Mouse (Mus musculus): ENCODE data around the gene Pilrb2. TPM values are rescaled to one million over a fixed set of nuclear protein-coding genes. Genes with fewer than 3 reads are reported as not detected.

The Pilrb2 gene
- total RNA-seq, 2 experiments from 2014 or later: 0.28 to 0.54 TPM

GRCm38 (mm10) chr5:137831506-137831905, 40.1 kb downstream of the Pilrb2 start:
- no peak for DNase-seq

DNA sequence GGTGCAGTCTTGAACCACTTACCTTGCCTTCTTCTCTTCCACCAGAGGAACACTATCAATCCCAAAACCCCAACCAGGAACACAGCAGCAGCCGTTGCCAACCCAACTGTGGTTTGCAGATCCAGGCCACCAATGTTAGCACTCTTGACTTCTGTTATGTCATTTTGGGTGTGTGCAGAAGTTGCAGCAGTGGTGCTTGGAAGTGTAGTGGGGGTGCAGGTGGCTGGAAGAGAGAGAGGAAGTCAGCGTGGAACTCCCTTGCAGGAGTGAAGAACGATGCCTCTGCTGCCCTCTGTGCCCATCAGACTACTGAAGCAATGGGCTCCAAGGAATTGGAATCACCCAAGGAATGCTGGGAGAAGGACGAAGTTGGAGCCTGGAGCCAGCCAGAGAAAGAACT, 40.5 kb downstream of the Pilrb2 start:
- no peak for DNase-seq

- DNase-seq: no peak
Observed at GRCm38 (mm10) chr5:137830238-137830637, 41.4 kb downstream of the Pilrb2 start.

GRCm38 (mm10) chr5:137828694-137829093, 42.9 kb downstream of the Pilrb2 start:
- no peak for DNase-seq

DNA sequence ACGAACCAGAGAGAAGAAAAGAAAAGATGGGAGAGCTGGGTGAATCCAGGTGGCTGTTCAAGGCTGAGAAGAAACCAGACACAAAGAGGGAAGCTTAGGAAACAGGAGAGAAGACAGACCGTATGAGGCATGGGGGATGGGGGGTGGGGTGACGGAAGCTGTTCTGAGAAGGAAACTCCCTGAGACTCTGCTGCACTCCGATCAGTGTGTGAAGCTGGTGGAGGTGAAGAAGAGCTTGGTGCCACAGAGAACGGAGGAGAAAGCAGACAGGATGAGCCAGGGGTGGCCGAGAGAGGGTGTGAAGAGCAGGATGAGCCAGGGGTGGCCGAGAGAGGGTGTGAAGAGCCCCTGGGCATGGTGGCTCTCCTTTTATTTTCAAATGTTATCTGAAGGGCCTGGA, 45.2 kb downstream of the Pilrb2 start:
- no peak for DNase-seq

DNA sequence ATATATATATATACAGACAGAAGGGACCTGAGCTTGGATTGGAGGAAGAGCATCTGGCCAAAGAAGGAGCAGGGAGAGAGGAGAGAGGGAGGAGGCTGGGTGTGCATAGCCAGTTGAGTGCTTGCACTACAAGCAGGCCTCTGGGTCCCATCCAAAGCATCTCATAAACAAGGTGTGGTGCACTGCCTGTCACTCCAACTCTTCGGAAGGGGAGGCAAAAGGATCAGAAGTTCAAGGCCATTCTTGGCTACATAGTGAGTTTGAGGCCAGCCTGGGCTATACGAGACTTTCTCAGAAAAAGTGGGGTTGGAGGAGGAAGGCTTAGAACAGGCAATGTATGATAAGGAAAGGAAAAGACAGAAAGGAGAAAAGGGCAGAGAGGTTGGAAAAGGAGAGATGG, 45.6 kb downstream of the Pilrb2 start:
- DNase-seq: no peak

GRCm38 (mm10) chr5:137825030-137825429, 46.6 kb downstream of the Pilrb2 start:
- no peak for DNase-seq

DNA sequence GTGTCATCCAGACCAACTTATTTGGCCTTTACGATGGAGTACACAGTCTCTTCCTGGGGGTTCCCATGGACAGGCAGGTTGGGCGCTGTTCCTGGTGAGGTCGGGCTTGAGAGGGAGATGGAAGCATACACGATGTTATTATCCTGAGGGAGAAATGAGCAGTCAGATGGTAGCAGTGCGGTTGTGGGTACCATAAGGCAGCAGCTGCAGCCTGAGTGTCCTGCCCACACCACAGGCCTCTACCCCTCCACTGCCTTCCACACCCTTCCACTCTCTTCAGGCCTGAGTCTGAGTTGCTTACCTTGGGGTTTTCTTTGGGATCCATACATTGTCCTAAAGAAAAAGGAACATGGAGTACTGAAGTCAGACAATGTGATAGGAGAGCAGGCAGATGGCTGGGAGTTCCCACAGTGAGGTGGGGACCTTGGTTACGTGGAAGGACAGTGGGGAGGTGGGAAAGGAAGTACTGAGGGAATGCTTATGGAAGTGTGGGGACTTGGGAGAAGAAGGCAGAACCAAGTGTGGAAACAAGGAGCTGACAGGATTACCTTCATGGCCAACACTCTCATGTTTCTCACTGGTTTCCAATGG, 48.1 kb downstream of the Pilrb2 start:
- DNase-seq: no peak

DNA sequence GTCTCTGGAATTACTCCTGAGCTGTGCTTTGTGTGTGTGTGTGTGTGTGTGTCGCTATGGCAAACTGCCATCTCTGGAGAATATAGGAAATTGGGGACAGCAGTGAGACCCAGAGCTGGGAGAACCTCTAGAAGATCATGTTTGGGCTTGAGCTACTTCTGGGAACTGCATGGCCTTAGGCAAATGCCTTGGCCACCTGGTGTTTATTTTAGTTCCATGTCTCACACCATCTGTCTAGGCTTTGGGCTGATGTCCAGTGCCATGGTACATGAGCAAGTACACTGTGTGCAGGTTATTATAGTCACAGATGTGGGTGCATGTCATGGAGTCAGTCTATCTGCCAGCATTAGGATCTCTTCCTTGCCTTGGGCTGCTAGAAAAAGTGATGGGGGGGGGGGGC, 49.0 kb downstream of the Pilrb2 start:
- no peak for DNase-seq

DNA sequence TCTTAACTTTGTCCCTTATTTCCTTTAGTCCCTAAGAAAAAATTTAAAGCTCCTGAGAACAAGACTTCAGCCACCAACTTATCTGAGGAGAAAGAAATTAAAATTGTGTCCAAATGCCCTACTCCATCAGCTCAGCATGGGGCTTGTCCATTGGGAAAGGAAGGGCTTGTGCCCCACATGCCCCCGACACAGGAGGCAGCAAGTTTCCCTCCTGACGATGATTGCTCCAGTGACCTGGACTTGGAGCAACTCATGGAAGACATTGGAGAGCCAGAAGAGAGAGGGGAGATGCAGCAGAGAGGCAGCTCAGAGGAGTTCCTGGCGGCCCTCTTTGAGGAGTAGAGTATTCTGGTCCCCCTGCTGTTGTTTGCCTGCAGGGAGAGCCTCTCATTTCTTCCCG, 49.5 kb downstream of the Pilrb2 start:
- DNase-seq: no peak

DNA sequence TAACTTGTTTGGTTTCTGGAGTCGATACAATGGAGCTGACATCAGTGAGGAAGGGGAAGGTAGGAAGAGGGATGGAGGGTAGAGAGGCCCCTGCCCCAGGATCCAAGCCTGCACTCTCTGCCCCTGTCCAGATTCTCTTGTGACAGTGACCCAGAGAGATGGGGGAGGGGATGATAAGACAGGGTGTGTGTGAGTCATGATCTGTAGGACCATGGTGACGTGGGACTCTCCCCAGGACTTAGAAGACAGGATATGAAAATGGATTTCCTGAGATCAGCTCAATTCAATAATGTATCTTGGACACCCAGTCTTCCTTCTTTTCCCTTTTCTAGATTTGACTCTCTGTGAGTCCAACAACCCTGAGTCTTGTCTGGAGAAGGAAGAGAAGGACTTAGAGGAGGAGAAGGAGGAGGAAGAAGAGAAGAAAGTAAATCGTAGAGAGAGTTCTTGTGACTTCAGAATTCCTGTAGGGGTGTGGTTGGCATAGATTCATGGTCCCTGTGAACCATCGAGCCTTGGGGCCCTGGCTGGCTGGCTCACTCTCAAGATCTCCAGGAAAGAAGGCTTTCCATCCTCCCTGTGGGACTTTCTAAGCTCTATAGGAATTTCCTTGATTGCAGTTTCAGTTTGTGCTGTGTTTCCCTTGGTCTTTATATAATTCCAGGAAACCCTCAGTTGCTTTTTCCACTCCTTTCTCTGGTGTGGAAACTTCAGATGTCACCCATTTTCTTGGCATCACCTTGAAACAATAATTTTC, 54.0 kb downstream of the Pilrb2 start:
- no peak for DNase-seq

Other genes starting within 250 kb of the Pilrb2 start
- under 1 TPM; 0.16 to 0.18 TPM for gene Fbxo24, start 242.8 kb downstream of the Pilrb2 start, total RNA-seq (2021)
- 10 to 100 TPM; 13.9 to 15.4 TPM for gene Lrch4, start 242.7 kb downstream of the Pilrb2 start, total RNA-seq (2021)
- gene Gm20605, start 242.6 kb downstream of the Pilrb2 start, total RNA-seq (2021): 1 to 10 TPM; 2.9 to 3.9 TPM
- 1 to 10 TPM; 1.8 to 2.7 TPM for gene Sap25, start 230.5 kb downstream of the Pilrb2 start, total RNA-seq (2021)
- 1 to 10 TPM in 1 of 2 experiments, under 1 TPM in 1; 0.36 to 1.5 TPM for gene Irs3, start 226.1 kb downstream of the Pilrb2 start, total RNA-seq (2021)
- gene Agfg2, start 187.1 kb downstream of the Pilrb2 start, total RNA-seq (2021): 1 to 10 TPM; 3.3 to 4.7 TPM
- under 1 TPM; 0.10 to 0.35 TPM for gene Nyap1, start 130.2 kb downstream of the Pilrb2 start, total RNA-seq (2021)
- 10 to 100 TPM; 57.8 to 59.1 TPM for gene Tsc22d4, start 126.1 kb downstream of the Pilrb2 start, total RNA-seq (2021)
- gene Ppp1r35, start 93.0 kb downstream of the Pilrb2 start, total RNA-seq (2021): 1 to 10 TPM; 7.1 to 8.9 TPM
- gene Mepce, start 84.2 kb downstream of the Pilrb2 start, total RNA-seq (2021): 10 to 100 TPM; 14.7 to 20.1 TPM
- under 1 TPM in 1 of 2 experiments, not detected in 1; 0.35 TPM for gene Zcwpw1, start 84.0 kb downstream of the Pilrb2 start, total RNA-seq (2021)
- under 1 TPM; 0.13 to 0.40 TPM for gene Pilra, start 35.5 kb downstream of the Pilrb2 start, total RNA-seq (2021)
- under 1 TPM in 1 of 2 experiments, not detected in 1; 0.88 TPM for gene Pilrb1, start 13.7 kb downstream of the Pilrb2 start, total RNA-seq (2021)
- under 1 TPM in 1 of 2 experiments, not detected in 1; 0.08 TPM for gene Cyp3a13, start 49.8 kb upstream of the Pilrb2 start, total RNA-seq (2021)
- gene Gjc3, start 91.3 kb upstream of the Pilrb2 start, total RNA-seq (2021): 1 to 10 TPM; 1.2 to 1.6 TPM
- gene Azgp1, start 109.7 kb upstream of the Pilrb2 start, total RNA-seq (2021): not detected
- not detected for gene Smok3a, start 149.4 kb upstream of the Pilrb2 start, total RNA-seq (2021)
- not detected for gene Smok3b, start 149.6 kb upstream of the Pilrb2 start, total RNA-seq (2021)
- gene Smok3c, start 181.4 kb upstream of the Pilrb2 start, total RNA-seq (2021): not detected
- 1 to 10 TPM; 8.4 to 9.1 TPM for gene Zkscan1, start 213.3 kb upstream of the Pilrb2 start, total RNA-seq (2021)
- gene Zscan21, start 245.1 kb upstream of the Pilrb2 start, total RNA-seq (2021): 10 to 100 TPM; 11.0 to 11.9 TPM